Mouse (Mus musculus) intestine, embryonic 14.5 days (tissue): Measurements from ENCODE around the gene Sesn2. TPM values are rescaled to one million over a fixed set of nuclear protein-coding genes. Genes with fewer than 3 reads are reported as not detected.

Source experiments
- ATAC-seq: fragments of 200-750 bp; cut with Nextera tagmentation; replicated peaks from 2 replicates; pipeline ENCODE4 v1.8.0; 2017; ENCODE audit warnings: low read depth, moderate number of reproducible peaks, moderate TSS enrichment, moderate library complexity; ENCODE audit not compliant: low FRiP score, low TSS enrichment
- DNase-seq: peaks from one replicate; pipeline ENCODE4 v3.0.0-alpha.2; 2018; ENCODE audit warnings: low spot score
- H3K27ac ChIP-seq: fragments of 300-500 bp; sonication (generic); 2 replicates; pipeline ENCODE4 v1.5.1; 2014; ENCODE audit warnings: low read depth, mild to moderate bottlenecking, control low read depth
- H3K27me3 ChIP-seq: fragments of 300-500 bp; sonication (generic); replicated peaks from 2 replicates; pipeline ENCODE4 v1.6.1; 2014; ENCODE audit warnings: low read length, control low read depth; ENCODE audit not compliant: control insufficient read depth, insufficient read depth
- H3K36me3 ChIP-seq: fragments of 300-500 bp; sonication (generic); 2 replicates; pipeline ENCODE4 v1.6.1; 2014; ENCODE audit warnings: low read length, control low read depth; ENCODE audit not compliant: control insufficient read depth, insufficient read depth
- H3K4me1 ChIP-seq: fragments of 300-500 bp; sonication (generic); replicated peaks from 2 replicates; pipeline ENCODE4 v1.6.1; 2014; ENCODE audit warnings: low read length, control low read depth, mixed read lengths; ENCODE audit not compliant: control insufficient read depth, insufficient read depth
- H3K4me2 ChIP-seq: fragments of 300-500 bp; sonication (generic); 2 replicates; pipeline ENCODE4 v1.6.1; 2014; ENCODE audit warnings: low read length
- H3K4me3 ChIP-seq: fragments of 300-500 bp; sonication (generic); 2 replicates; pipeline ENCODE4 v1.5.1; 2014; ENCODE audit warnings: low read depth, low read length, control low read depth, mixed read lengths
- H3K9ac ChIP-seq: fragments of 300-500 bp; sonication (generic); 2 replicates; pipeline ENCODE4 v1.6.1; 2014; ENCODE audit warnings: mild to moderate bottlenecking, low read length
- H3K9me3 ChIP-seq: fragments of 300-500 bp; sonication (generic); 2 replicates; pipeline ENCODE4 v1.6.1; 2016; ENCODE audit warnings: low read length, control low read depth; ENCODE audit not compliant: control insufficient read depth
- whole genome bisulfite sequencing: fragments of 180-500 bp; shearing (Covaris S2); extraction: QIAGEN DNeasy Blood & Tissue Kit; methylation state at CpG from one replicate; pipeline ENCODE4 v1.1.7; 2014; 5-methylcytosine and 5-hydroxymethylcytosine counted together
- polyA plus RNA-seq: library from polyadenylated mRNA; unstranded; fragments of >200 nt; fragmentation: Nextera tagmentation; extraction: Ambion mirVana; gene quantifications from 2 replicates; pipeline ENCODE4 v1.2.1, GENCODE M21; 2014

The Sesn2 gene
- polyA plus RNA-seq, 1 experiment from 2014 or later, result 7.3 TPM

DNA sequence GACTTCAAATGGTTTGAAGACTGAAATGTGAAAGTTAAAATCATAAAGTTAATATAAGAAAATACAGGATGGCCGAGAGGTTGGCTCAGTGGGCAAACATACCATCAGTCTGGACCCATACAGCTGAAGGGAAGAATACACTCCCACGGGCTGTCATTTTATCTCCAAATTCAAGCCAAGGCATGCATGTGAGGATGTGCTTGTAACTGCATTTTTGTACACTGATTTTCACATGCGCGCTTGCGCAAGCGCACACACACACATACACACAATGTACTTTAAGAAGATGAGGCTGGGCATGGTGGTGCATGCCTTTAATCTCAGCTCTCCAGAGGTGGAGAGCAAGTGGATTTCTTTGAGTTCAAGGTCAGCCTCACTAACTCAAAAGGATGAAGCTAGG, 54.7 kb downstream of the Sesn2 start:
- H3K9me3 ChIP-seq, result no peaks in the 10 kb centered on the region
- no peak for ATAC-seq
- H3K4me2 ChIP-seq, result no peak overlapping the region
- H3K36me3 ChIP-seq, result peaks cover 37% of the 10 kb centered on the region
- 89% methylated on average over 6 of the region's 6 CpGs for WGBS
- H3K9ac ChIP-seq, result no peak overlapping the region
- peak overlapping the region; percentile 44; the same call in 1 of the 2 replicates for H3K27ac ChIP-seq
- H3K27me3 ChIP-seq, result no peaks in the 10 kb centered on the region
- no peak for DNase-seq
- no peak overlapping the region for H3K4me3 ChIP-seq
- H3K4me1 ChIP-seq, result no peaks in the 10 kb centered on the region

DNA sequence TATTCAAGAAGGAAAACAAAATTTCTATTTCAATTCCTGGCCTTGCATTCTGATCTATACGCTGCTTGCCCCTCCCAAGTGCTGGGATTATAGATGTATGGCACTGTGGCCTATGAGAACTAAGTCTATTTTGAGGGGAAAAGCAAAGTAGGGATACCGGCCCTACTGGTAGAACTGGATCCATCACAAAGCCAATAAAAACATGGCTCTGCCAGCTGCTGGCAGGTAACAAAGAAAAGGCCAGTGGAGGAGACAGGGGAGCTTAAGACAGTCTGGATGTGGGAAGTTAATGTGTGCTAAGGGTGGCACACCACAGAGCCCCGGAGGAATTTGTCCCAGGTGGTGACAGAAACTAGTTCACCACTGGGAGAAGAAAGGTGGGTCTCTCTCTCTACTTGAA, 55.2 kb downstream of the Sesn2 start:
- Histone ChIP-seq H3K9me3 (no peaks in the 10 kb centered on the region), H3K27me3 (no peaks in the 10 kb centered on the region), H3K27ac (peak overlapping the region; percentile 44; the same call in 1 of the 2 replicates), H3K4me1 (no peaks in the 10 kb centered on the region), H3K9ac (no peak overlapping the region), H3K36me3 (peaks cover 32% of the 10 kb centered on the region), H3K4me2 (no peak overlapping the region), H3K4me3 (no peak overlapping the region)
- WGBS, result 64% methylated on average over 3 of the region's 3 CpGs
- DNase-seq, result peak; percentile 66
- peak; percentile 58; the same call in 1 of the 2 replicates for ATAC-seq

DNA sequence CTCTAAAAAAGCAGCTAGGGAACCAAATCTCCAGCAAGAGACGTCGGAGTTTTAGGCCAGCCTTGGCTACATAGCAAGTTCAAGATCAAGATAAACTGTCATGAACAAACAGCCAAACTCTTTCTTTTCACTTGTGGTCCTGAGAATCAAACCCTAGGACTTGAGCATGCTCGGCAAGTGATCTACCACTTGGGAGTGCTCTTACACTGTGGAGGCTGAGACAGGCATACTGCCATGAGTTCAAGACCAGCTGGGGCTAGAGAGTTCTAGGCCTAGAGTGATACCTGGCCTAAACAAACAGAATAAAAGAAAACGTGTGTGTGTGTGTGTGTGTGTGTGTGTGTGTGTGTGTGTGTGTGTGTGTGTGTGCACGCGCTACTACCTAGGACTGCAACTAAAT, 56.1 kb downstream of the Sesn2 start:
- no peak overlapping the region for H3K27ac ChIP-seq
- WGBS, result 81% methylated on average over 6 of the region's 6 CpGs
- no peak for DNase-seq

GRCm38 (mm10) chr4:132449778-132450177, 60.5 kb downstream of the Sesn2 start:
- Histone ChIP-seq H3K27ac (no peak overlapping the region), H3K27me3 (no peaks in the 10 kb centered on the region), H3K4me3 (no peak overlapping the region), H3K36me3 (no peaks in the 10 kb centered on the region), H3K4me2 (no peak overlapping the region), H3K4me1 (no peaks in the 10 kb centered on the region), H3K9ac (no peak overlapping the region), H3K9me3 (no peaks in the 10 kb centered on the region)
- no peak for ATAC-seq
- DNase-seq, result no peak
- 83% methylated on average over 3 of the region's 3 CpGs for WGBS

More for the DNA sequence above, 56.1 kb downstream of the Sesn2 start:
- no peak overlapping the region for H3K4me3 ChIP-seq
- no peak for ATAC-seq
- H3K4me2 ChIP-seq, result no peak overlapping the region
- H3K9me3 ChIP-seq, result no peaks in the 10 kb centered on the region
- no peaks in the 10 kb centered on the region for H3K4me1 ChIP-seq
- H3K27me3 ChIP-seq, result no peaks in the 10 kb centered on the region
- no peak overlapping the region for H3K9ac ChIP-seq
- peaks cover 23% of the 10 kb centered on the region for H3K36me3 ChIP-seq

- WGBS, result 81% methylated on average over 12 of the region's 12 CpGs
- H3K4me2 ChIP-seq, result no peak overlapping the region
- no peaks in the 10 kb centered on the region for H3K36me3 ChIP-seq
- no peak overlapping the region for H3K4me3 ChIP-seq
- ATAC-seq, result no peak
- no peak overlapping the region for H3K9ac ChIP-seq
- DNase-seq, result no peak
- no peak overlapping the region for H3K27ac ChIP-seq
- no peaks in the 10 kb centered on the region for H3K4me1 ChIP-seq
- no peaks in the 10 kb centered on the region for H3K27me3 ChIP-seq
- H3K9me3 ChIP-seq, result no peaks in the 10 kb centered on the region
Measured at GRCm38 (mm10) chr4:132446105-132446504, 64.2 kb downstream of the Sesn2 start.

DNA sequence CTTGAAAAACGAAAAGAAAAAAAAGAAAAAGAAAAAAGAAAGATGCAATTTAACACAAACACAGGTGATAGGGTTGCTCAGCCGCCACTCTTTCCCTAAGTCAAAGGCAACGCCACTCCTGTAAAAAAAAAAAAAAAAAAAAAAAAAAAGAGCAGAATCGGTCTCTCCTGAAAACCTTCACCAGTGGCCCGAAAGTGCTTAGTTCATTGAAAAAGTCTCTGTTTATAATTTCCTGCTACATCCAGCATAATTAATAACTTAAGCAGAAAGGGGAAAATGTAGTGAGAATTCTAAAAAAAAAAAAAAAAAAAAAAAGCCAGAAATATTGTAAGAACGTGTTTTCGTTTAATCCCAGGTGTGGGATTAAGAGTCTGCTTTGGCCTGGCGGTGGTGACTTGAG, 65.8 kb downstream of the Sesn2 start:
- Histone ChIP-seq H3K27ac (no peak overlapping the region), H3K9me3 (no peaks in the 10 kb centered on the region), H3K4me2 (no peak overlapping the region), H3K36me3 (no peaks in the 10 kb centered on the region), H3K4me1 (no peaks in the 10 kb centered on the region), H3K4me3 (no peak overlapping the region), H3K9ac (no peak overlapping the region), H3K27me3 (no peaks in the 10 kb centered on the region)
- WGBS, result 73% methylated on average over 8 of the region's 8 CpGs
- DNase-seq (no peak), ATAC-seq (no peak)

Other genes starting within 250 kb of the Sesn2 start
- gene Gmeb1, start 248.9 kb downstream of the Sesn2 start, polyA plus RNA-seq, result 31.6 and 36.0 TPM in 2 replicates
- gene Taf12, start 236.1 kb downstream of the Sesn2 start, polyA plus RNA-seq, result 36.8 and 43.6 TPM in 2 replicates
- 1.6 and 1.7 TPM in 2 replicates for gene Rab42, start 207.1 kb downstream of the Sesn2 start, polyA plus RNA-seq
- gene Trnau1ap, start 181.0 kb downstream of the Sesn2 start, polyA plus RNA-seq, result 72.8 and 75.4 TPM in 2 replicates
- gene Rcc1, start 156.9 kb downstream of the Sesn2 start, polyA plus RNA-seq, result 65.7 and 66.6 TPM in 2 replicates
- 21.5 and 22.4 TPM in 2 replicates for gene Phactr4, start 88.0 kb downstream of the Sesn2 start, polyA plus RNA-seq
- 11.4 and 16.2 TPM in 2 replicates for gene Med18, start 46.6 kb downstream of the Sesn2 start, polyA plus RNA-seq
- 1,370 and 1,434 TPM in 2 replicates for gene Atpif1, start 23.2 kb upstream of the Sesn2 start, polyA plus RNA-seq
- gene Dnajc8, start 25.0 kb upstream of the Sesn2 start, polyA plus RNA-seq, result 174 and 189 TPM in 2 replicates
- gene Ptafr, start 53.6 kb upstream of the Sesn2 start, polyA plus RNA-seq, result 0.57 and 0.59 TPM in 2 replicates
- 27.0 and 28.1 TPM in 2 replicates for gene Eya3, start 128.5 kb upstream of the Sesn2 start, polyA plus RNA-seq
- 4.0 and 7.8 TPM in 2 replicates for gene Xkr8, start 222.0 kb upstream of the Sesn2 start, polyA plus RNA-seq
- 7.4 and 7.8 TPM in 2 replicates for gene Smpdl3b, start 246.8 kb upstream of the Sesn2 start, polyA plus RNA-seq